Mouse (Mus musculus): Measurements from ENCODE around the gene Sh3d19. TPM values are rescaled to one million over a fixed set of nuclear protein-coding genes. Genes with fewer than 3 reads are reported as not detected.
"Not testable (repeated sequence)": the region's sequence is repeated elsewhere in the genome, so short reads cannot be mapped to it uniquely, and the experiment has no call there.

Gene Sh3d19
- total RNA-seq, 1 experiment from 2014 or later = 3.9 TPM

- peak; percentile 60; the same call in 1 of the 2 replicates for ATAC-seq (replicated peaks; ENCODE audit: low read depth, poor library complexity, severe bottlenecking)
Observed at GRCm38 (mm10) chr3:86076511-86077283, 105.8 kb downstream of the Sh3d19 start.

GRCm38 (mm10) chr3:86083051-86083450 is 112.1 kb downstream of the Sh3d19 start:
- no peak for ATAC-seq (replicated peaks; ENCODE audit: low read depth, poor library complexity, severe bottlenecking)

- no peak for ATAC-seq (replicated peaks; ENCODE audit: low read depth, poor library complexity, severe bottlenecking)
Observed at GRCm38 (mm10) chr3:86085001-86085400, 114.1 kb downstream of the Sh3d19 start.

- ATAC-seq (replicated peaks; ENCODE audit: low read depth, poor library complexity, severe bottlenecking) = no peak
Observed at GRCm38 (mm10) chr3:86087872-86088271, 117.0 kb downstream of the Sh3d19 start.

GRCm38 (mm10) chr3:86093213-86093845 is 122.4 kb downstream of the Sh3d19 start:
- ATAC-seq (replicated peaks; ENCODE audit: low read depth, poor library complexity, severe bottlenecking) = no peak

GRCm38 (mm10) chr3:86093907-86094306 is 123.0 kb downstream of the Sh3d19 start:
- no peak for ATAC-seq (replicated peaks; ENCODE audit: low read depth, poor library complexity, severe bottlenecking)

- no peak for ATAC-seq (replicated peaks; ENCODE audit: low read depth, poor library complexity, severe bottlenecking)
Observed at GRCm38 (mm10) chr3:86101956-86102355, 131.0 kb downstream of the Sh3d19 start.

GRCm38 (mm10) chr3:86103449-86104291 is 132.8 kb downstream of the Sh3d19 start:
- peak; percentile 81 for ATAC-seq (replicated peaks; ENCODE audit: low read depth, poor library complexity, severe bottlenecking)

GRCm38 (mm10) chr3:86104433-86104832 is 133.5 kb downstream of the Sh3d19 start:
- ATAC-seq (replicated peaks; ENCODE audit: low read depth, poor library complexity, severe bottlenecking) = not testable (repeated sequence)

GRCm38 (mm10) chr3:86104909-86105308 is 134.0 kb downstream of the Sh3d19 start:
- ATAC-seq (replicated peaks; ENCODE audit: low read depth, poor library complexity, severe bottlenecking) = no peak

GRCm38 (mm10) chr3:86106086-86106632 is 135.2 kb downstream of the Sh3d19 start:
- ATAC-seq (replicated peaks; ENCODE audit: low read depth, poor library complexity, severe bottlenecking) = no peak

GRCm38 (mm10) chr3:86107637-86108539 is 137.0 kb downstream of the Sh3d19 start:
- no peak for ATAC-seq (replicated peaks; ENCODE audit: low read depth, poor library complexity, severe bottlenecking)

- ATAC-seq (replicated peaks; ENCODE audit: low read depth, poor library complexity, severe bottlenecking) = 0 out of 2 replicates have a peak, but pooled peaks have one; percentile 27
Observed at GRCm38 (mm10) chr3:86108576-86108975, 137.7 kb downstream of the Sh3d19 start.

GRCm38 (mm10) chr3:86109099-86109498 is 138.2 kb downstream of the Sh3d19 start:
- ATAC-seq (replicated peaks; ENCODE audit: low read depth, poor library complexity, severe bottlenecking) = no peak

GRCm38 (mm10) chr3:86110077-86110476 is 139.2 kb downstream of the Sh3d19 start:
- ATAC-seq (replicated peaks; ENCODE audit: low read depth, poor library complexity, severe bottlenecking) = peak; percentile 98

GRCm38 (mm10) chr3:86112766-86113165 is 141.9 kb downstream of the Sh3d19 start:
- no peak for ATAC-seq (replicated peaks; ENCODE audit: low read depth, poor library complexity, severe bottlenecking)

GRCm38 (mm10) chr3:86114659-86115338 is 143.9 kb downstream of the Sh3d19 start:
- no peak for ATAC-seq (replicated peaks; ENCODE audit: low read depth, poor library complexity, severe bottlenecking)

- ATAC-seq (replicated peaks; ENCODE audit: low read depth, poor library complexity, severe bottlenecking) = no peak
Observed at GRCm38 (mm10) chr3:86116951-86117350, 146.0 kb downstream of the Sh3d19 start.

Data from common myeloid progenitor, adult 5-6 weeks (primary cell).